Mouse (Mus musculus) liver, embryonic 14.5 days (tissue): ENCODE data around the gene Unc5a.

ENCODE experiments used
- CTCF ChIP-seq: IDR thresholded peaks from 2 replicates; pipeline ENCODE4 v1.5.1; 2016; ENCODE audit warnings: antibody characterized with exemption, low read depth, control low read depth
- EP300 ChIP-seq: IDR thresholded peaks from 2 replicates; pipeline ENCODE4 v1.6.1; 2016; ENCODE audit warnings: antibody characterized with exemption, low read depth

DNA sequence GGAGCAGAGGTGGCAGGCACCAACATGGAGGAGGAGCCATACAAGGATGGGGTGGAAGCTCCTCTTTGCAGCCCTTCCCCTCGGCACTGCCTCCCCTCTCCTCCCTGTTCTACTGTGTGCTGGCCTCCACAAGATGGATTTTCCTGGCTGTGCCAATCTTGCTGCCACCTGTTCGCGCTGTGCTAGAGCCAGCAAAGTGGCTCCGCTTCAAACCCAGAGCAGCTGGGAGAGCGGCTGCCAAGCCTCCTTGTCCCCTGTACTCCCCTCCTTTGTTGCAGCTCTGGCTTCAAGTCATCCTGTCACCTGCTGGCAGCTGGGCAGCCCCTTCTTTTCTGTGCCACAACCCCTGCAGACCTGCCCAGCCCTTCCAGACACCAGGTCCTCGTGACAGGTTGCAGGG is 13.0 kb upstream of the Unc5a start:
- no peak for TF ChIP-seq CTCF
- TF ChIP-seq EP300 = no peak
